Mouse (Mus musculus) liver, embryonic 11.5 days (tissue): ENCODE measurements around the gene Cradd. TPM values are rescaled to one million over a fixed set of nuclear protein-coding genes. Genes with fewer than 3 reads are reported as not detected.

Experiments
- ATAC-seq: fragments of 200-750 bp; cut with Nextera tagmentation; replicated peaks from 2 replicates; pipeline ENCODE4 v1.8.0; 2017; ENCODE audit warnings: moderate number of reproducible peaks, mild to moderate bottlenecking, moderate TSS enrichment, moderate library complexity; ENCODE audit not compliant: low FRiP score
- DNase-seq: peaks from one replicate; pipeline ENCODE4 v3.0.0-alpha.2; 2017; ENCODE audit warnings: low spot score
- H3K27ac ChIP-seq: fragments of 300-500 bp; sonication (generic); 2 replicates; pipeline ENCODE4 v1.5.1; 2014; ENCODE audit warnings: mild to moderate bottlenecking, low read depth, low read length, control low read depth
- H3K27me3 ChIP-seq: fragments of 300-500 bp; sonication (generic); replicated peaks from 2 replicates; pipeline ENCODE4 v1.6.1; 2014; ENCODE audit warnings: low read length, mixed read lengths; ENCODE audit not compliant: control insufficient read depth, insufficient read depth
- H3K36me3 ChIP-seq: fragments of 300-500 bp; sonication (generic); 2 replicates; pipeline ENCODE4 v1.6.1; 2014; ENCODE audit warnings: mild to moderate bottlenecking, low read length, moderate library complexity, mixed read lengths; ENCODE audit not compliant: control insufficient read depth, insufficient read depth
- H3K4me1 ChIP-seq: fragments of 300-500 bp; sonication (generic); replicated peaks from 2 replicates; pipeline ENCODE4 v1.6.1; 2014; ENCODE audit warnings: low read length, mixed read lengths; ENCODE audit not compliant: control insufficient read depth, insufficient read depth
- H3K4me2 ChIP-seq: fragments of 300-500 bp; sonication (generic); 2 replicates; pipeline ENCODE4 v1.6.1; 2014; ENCODE audit warnings: mild to moderate bottlenecking, control low read depth, moderate library complexity
- H3K4me3 ChIP-seq: fragments of 300-500 bp; sonication (generic); 2 replicates; pipeline ENCODE4 v1.5.1; 2014; ENCODE audit warnings: low read depth, low read length, control low read depth
- H3K9ac ChIP-seq: fragments of 300-500 bp; sonication (generic); 2 replicates; pipeline ENCODE4 v1.6.1; 2014; ENCODE audit warnings: low read depth, low read length, control low read depth
- H3K9me3 ChIP-seq: fragments of 300-500 bp; sonication (generic); 2 replicates; pipeline ENCODE4 v1.6.1; 2016; ENCODE audit warnings: low read length, inconsistent platforms, mixed read lengths; ENCODE audit not compliant: control insufficient read depth
- WGBS: fragments of 180-500 bp; shearing (Covaris S2); extraction: QIAGEN DNeasy Blood & Tissue Kit; methylation state at CpG from one replicate; pipeline ENCODE4 v1.1.7; 2014; 5-methylcytosine and 5-hydroxymethylcytosine counted together
- polyA plus RNA-seq: library from polyadenylated mRNA; unstranded; fragments of >200 nt; fragmentation: Nextera tagmentation; extraction: Ambion mirVana; gene quantifications from 2 replicates; pipeline ENCODE4 v1.2.1, GENCODE M21; 2014

Cradd gene
- polyA plus RNA-seq, 1 experiment from 2014 or later: 10.5 TPM

GRCm38 (mm10) chr10:95360048-95360447 is 36.1 kb upstream of the Cradd start:
- 80% methylated on average over 5 of the region's 5 CpGs for WGBS
- DNase-seq: no peak
- no peak for ATAC-seq
- Histone ChIP-seq H3K4me2 (no peak overlapping the region), H3K9me3 (no peaks in the 10 kb centered on the region), H3K36me3 (no peaks in the 10 kb centered on the region), H3K4me3 (no peak overlapping the region), H3K9ac (no peak overlapping the region), H3K27ac (no peak overlapping the region), H3K4me1 (no peaks in the 10 kb centered on the region), H3K27me3 (no peaks in the 10 kb centered on the region)

GRCm38 (mm10) chr10:95357721-95358120 is 33.8 kb upstream of the Cradd start:
- Histone ChIP-seq H3K4me1 (no peaks in the 10 kb centered on the region), H3K36me3 (no peaks in the 10 kb centered on the region), H3K4me2 (no peak overlapping the region), H3K9me3 (no peaks in the 10 kb centered on the region), H3K27ac (no peak overlapping the region), H3K9ac (no peak overlapping the region), H3K27me3 (no peaks in the 10 kb centered on the region), H3K4me3 (no peak overlapping the region)
- 76% methylated on average over 3 of the region's 3 CpGs for WGBS
- DNase-seq (no peak), ATAC-seq (no peak)

- no peaks in the 10 kb centered on the region for H3K4me1 ChIP-seq
- WGBS: 84% methylated on average over 7 of the region's 7 CpGs
- DNase-seq (no peak), ATAC-seq (no peak)
- H3K27ac ChIP-seq: no peak overlapping the region
- no peak overlapping the region for H3K4me3 ChIP-seq
- H3K27me3 ChIP-seq: no peaks in the 10 kb centered on the region
- no peak overlapping the region for H3K4me2 ChIP-seq
- H3K9ac ChIP-seq: no peak overlapping the region
- no peaks in the 10 kb centered on the region for H3K9me3 ChIP-seq
- no peaks in the 10 kb centered on the region for H3K36me3 ChIP-seq
Measured at GRCm38 (mm10) chr10:95356711-95357110, 32.8 kb upstream of the Cradd start.

DNA sequence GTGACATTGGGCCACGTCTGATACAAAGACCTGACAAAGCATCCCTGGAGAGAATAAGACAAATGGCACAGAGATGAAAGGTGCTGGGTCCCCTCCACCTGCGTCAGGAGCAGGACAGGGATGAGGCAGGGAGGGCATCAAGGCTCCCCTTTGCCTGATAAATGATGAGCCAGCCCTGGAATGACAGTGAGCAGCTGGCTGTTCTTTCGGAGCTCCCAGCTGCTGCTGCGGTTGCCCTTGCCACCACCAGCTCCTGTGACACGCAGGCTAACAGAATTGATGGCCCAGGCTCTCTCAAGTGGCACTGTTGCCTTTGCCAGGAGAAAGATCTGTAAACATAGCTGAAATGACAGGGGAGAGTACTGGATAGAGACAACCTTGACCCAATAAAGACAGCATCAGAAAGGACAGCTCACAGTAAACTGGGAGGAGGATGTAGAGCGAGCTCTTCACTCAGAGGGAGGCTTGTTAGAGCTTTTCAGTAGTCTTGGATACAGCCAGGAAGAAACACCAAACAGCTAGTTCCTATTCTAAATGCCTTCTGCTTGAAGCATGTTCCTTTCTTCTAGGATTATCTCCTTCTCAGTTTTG is 31.8 kb upstream of the Cradd start:
- Histone ChIP-seq H3K27ac (no peak overlapping the region), H3K27me3 (no peaks in the 10 kb centered on the region), H3K4me3 (no peak overlapping the region), H3K9ac (no peak overlapping the region), H3K36me3 (no peaks in the 10 kb centered on the region), H3K4me2 (no peak overlapping the region), H3K9me3 (no peaks in the 10 kb centered on the region), H3K4me1 (no peaks in the 10 kb centered on the region)
- no peak for ATAC-seq
- WGBS: 39% methylated on average over 6 of the region's 6 CpGs
- DNase-seq: no peak

DNA sequence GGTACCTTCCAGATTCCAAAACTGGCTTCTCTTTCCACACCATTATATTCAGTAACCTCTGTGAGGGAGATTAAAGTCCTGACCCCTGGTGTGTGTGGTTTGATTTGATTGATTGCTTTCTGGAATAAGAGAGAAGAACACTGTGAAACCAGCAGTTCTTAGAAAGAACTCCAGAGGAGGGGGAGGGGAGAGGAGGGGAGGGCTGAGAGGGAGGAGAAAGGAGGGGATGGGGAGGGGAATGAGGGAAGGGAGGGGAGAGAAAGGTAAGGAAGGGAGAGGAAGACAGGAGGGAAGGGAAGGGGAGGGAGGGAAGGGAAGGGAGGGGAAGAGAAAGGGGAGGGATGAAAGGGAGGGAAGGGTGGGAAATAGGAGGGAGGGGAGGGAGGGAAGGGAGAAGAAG is 30.7 kb upstream of the Cradd start:
- no peak for DNase-seq
- no peaks in the 10 kb centered on the region for H3K36me3 ChIP-seq
- ATAC-seq: no peak
- H3K9ac ChIP-seq: no peak overlapping the region
- H3K4me3 ChIP-seq: no peak overlapping the region
- H3K27me3 ChIP-seq: no peaks in the 10 kb centered on the region
- no peaks in the 10 kb centered on the region for H3K4me1 ChIP-seq
- H3K27ac ChIP-seq: no peak overlapping the region
- H3K9me3 ChIP-seq: no peaks in the 10 kb centered on the region
- no peak overlapping the region for H3K4me2 ChIP-seq

GRCm38 (mm10) chr10:95354047-95354446 is 30.1 kb upstream of the Cradd start:
- H3K4me3 ChIP-seq: no peak overlapping the region
- H3K4me2 ChIP-seq: no peak overlapping the region
- no peak overlapping the region for H3K27ac ChIP-seq
- H3K36me3 ChIP-seq: no peaks in the 10 kb centered on the region
- H3K9me3 ChIP-seq: no peaks in the 10 kb centered on the region
- no peak for ATAC-seq
- H3K9ac ChIP-seq: no peak overlapping the region
- DNase-seq: no peak
- H3K4me1 ChIP-seq: no peaks in the 10 kb centered on the region
- no peaks in the 10 kb centered on the region for H3K27me3 ChIP-seq
- WGBS: 82% methylated on average over 6 of the region's 6 CpGs

DNA sequence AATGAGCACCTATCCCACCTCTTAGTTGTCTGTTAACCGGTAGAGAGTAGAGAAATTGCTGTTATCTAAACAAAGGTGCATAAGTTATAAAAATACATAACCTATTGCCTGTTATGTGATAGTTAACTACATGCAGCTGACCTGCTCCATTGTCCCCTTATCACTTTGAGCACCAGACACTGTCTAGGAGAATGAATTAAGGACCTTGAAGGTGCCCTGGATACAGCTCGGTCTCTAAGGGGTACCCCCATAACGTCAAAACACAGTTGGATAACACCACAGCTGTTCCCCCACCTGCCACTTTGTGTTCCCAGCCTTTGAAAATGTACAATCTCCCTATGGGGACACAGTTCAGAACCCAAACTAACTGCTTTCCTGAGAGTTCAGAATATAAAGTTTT is 24.5 kb upstream of the Cradd start:
- DNase-seq (no peak), ATAC-seq (no peak)
- H3K9me3 ChIP-seq: no peaks in the 10 kb centered on the region
- no peak overlapping the region for H3K4me3 ChIP-seq
- H3K36me3 ChIP-seq: no peaks in the 10 kb centered on the region
- no peak overlapping the region for H3K9ac ChIP-seq
- H3K4me1 ChIP-seq: no peaks in the 10 kb centered on the region
- H3K27me3 ChIP-seq: no peaks in the 10 kb centered on the region
- no peak overlapping the region for H3K27ac ChIP-seq
- H3K4me2 ChIP-seq: no peak overlapping the region
- 77% methylated on average over 3 of the region's 3 CpGs for WGBS

DNA sequence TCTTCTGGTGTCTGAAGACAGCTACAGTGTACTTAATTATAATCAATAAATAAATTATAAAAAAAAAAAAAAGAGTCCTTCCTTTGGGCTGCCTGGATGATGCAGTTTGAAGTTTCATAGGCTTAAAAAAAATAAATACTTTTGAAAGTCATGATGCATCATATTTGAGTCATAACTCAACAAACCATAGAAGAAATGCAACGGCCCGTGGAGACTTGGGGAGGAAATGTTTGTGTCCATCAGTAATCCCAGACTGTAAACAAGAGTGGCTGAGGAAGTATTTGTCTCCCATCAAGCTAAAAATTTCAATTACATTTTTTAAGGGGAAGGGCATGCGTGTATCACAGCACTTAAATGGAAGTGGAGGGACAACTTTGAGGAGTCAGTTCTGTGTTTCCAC is 23.8 kb upstream of the Cradd start:
- Histone ChIP-seq H3K4me3 (no peak overlapping the region), H3K4me2 (no peak overlapping the region), H3K27ac (no peak overlapping the region), H3K9ac (no peak overlapping the region), H3K27me3 (no peaks in the 10 kb centered on the region), H3K36me3 (no peaks in the 10 kb centered on the region), H3K9me3 (no peaks in the 10 kb centered on the region), H3K4me1 (no peaks in the 10 kb centered on the region)
- no peak for DNase-seq
- 90% methylated on average over 3 of the region's 3 CpGs for WGBS
- no peak for ATAC-seq

DNA sequence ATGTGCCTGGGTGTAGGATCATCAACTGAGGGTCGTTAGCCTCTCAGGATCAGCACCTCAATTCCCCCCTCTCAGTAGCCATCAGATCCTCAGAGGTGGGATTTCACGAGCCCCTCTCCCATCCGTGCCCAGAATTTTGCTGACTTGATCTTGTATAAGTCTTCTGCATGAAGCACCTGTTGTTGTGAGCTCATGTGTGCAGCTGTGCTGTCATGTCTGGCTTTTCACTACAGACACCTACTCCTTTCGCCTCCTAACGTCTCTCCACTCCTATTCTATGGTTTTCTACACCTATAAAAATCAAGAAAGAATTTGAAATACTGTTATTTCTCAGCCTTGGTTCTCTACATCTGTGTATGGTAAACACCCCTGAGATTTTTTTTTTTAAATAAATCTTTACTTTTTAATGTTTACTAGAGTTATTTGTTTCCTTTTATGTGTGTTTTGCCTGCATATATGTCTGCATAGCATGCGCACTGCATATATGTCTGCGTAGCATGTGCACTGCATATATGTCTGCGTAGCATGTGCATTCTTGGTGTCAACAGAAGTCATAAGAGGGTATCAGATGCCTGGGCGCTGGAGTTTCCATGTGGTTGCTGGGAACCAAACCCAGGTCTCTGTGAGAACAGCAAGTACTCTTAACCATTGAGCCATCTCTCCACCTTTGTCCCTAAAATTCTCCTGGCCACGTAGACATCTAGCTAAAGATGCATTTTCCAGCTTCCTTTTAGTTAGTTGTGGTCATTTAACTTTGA is 19.1 kb upstream of the Cradd start:
- WGBS: 79% methylated on average over 10 of the region's 10 CpGs
- Histone ChIP-seq H3K9ac (no peak overlapping the region), H3K4me3 (no peak overlapping the region), H3K36me3 (no peaks in the 10 kb centered on the region), H3K4me1 (no peaks in the 10 kb centered on the region), H3K9me3 (no peaks in the 10 kb centered on the region), H3K27me3 (no peaks in the 10 kb centered on the region), H3K4me2 (no peak overlapping the region), H3K27ac (no peak overlapping the region)
- ATAC-seq (no peak), DNase-seq (no peak)
